Mouse (Mus musculus): ENCODE results near the gene Kif5a.

GRCm38 (mm10) chr10:127261706-127262547 is 1.2 kb downstream of the Kif5a start:
- TF ChIP-seq EP300 (optimal IDR thresholded peaks at IDR 0.05) (no peak), CTCF (IDR thresholded peaks at IDR 0.05; ENCODE audit: low read depth) (no peak)
